Mouse (Mus musculus): ENCODE measurements at regions not wholly inside any gene's neighbourhood (a gene's known extent, or its start where the extent isn't known, plus 50 kb on each side); places are given as distances from the start of the nearest gene placed in this dataset.

DNA sequence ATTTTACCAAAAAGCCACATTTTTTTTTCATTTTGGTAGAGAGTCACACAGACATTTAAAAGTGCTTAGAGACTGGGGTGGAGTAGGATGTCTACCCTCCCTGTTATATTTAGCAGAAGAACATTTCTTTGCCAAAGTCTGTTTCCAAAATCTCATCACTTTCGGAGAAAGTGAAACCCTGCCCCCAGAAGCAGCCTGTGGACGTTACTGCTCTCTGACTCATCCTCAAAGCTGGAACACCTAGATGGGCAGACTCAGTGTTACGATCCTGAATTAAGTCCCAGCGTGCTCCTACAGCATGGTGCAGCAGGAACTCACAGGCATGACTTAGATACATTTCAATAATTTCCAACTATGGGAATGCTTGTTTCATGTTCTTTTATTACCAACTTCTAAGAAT lies 361.1 kb downstream of the Phkb start:
- no peaks in the 10 kb centered on the region for H3K27me3 ChIP-seq (ENCODE audit: insufficient read depth, low read length)
- no peak for DNase-seq (ENCODE audit: low spot score)
- no peak overlapping the region for H3K4me3 ChIP-seq (ENCODE audit: low read length)
- H3K4me2 ChIP-seq (ENCODE audit: low read depth, low read length): no peak overlapping the region
- TF ChIP-seq CTCF (IDR thresholded peaks at IDR 0.05; ENCODE audit: low read depth): no peak
- no peaks in the 10 kb centered on the region for H3K9me3 ChIP-seq (ENCODE audit: low read length)
- H3K9ac ChIP-seq (replicated peaks; ENCODE audit: low read length): no peak overlapping the region
- WGBS: 65% methylated on average over 4 of the region's 4 CpGs
- 0 out of 2 replicates have a peak, but pooled peaks cover 4% of the 10 kb centered on the region for H3K4me1 ChIP-seq (ENCODE audit: insufficient read depth, low read length)
- H3K27ac ChIP-seq: no peak overlapping the region
- ATAC-seq: no peak
- no peaks in the 10 kb centered on the region for H3K36me3 ChIP-seq (ENCODE audit: insufficient read depth, low read length)

DNA sequence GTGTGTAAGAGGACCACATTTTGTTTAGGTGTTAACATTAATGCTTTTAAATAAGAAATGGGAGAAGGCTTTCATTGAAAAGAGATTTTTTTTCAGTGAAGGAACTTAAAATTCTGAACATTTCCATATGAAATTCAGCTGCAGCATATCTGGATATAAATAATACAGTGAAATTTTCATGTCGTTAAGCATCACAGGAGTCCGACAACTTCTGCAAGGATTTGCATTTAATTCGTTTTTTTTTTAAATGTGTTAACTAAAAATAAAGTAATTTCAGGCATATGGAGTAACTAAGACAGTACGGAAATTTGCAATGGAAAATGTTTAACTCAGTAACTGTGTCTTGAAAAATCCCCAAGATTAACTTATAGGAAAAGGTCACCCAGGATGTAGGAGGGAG lies 351.5 kb downstream of the Phkb start:
- no peaks in the 10 kb centered on the region for H3K9me3 ChIP-seq (ENCODE audit: low read length)
- ATAC-seq (no peak), DNase-seq (ENCODE audit: low spot score) (no peak)
- no peak overlapping the region for H3K27ac ChIP-seq
- H3K4me1 ChIP-seq (ENCODE audit: insufficient read depth, low read length): no peaks in the 10 kb centered on the region
- no peaks in the 10 kb centered on the region for H3K27me3 ChIP-seq (ENCODE audit: insufficient read depth, low read length)
- TF ChIP-seq CTCF (IDR thresholded peaks at IDR 0.05; ENCODE audit: low read depth): no peak
- no peak overlapping the region for H3K9ac ChIP-seq (replicated peaks; ENCODE audit: low read length)
- 77% methylated on average over 4 of the region's 4 CpGs for WGBS
- no peaks in the 10 kb centered on the region for H3K36me3 ChIP-seq (ENCODE audit: insufficient read depth, low read length)
- H3K4me3 ChIP-seq (ENCODE audit: low read length): no peak overlapping the region
- no peak overlapping the region for H3K4me2 ChIP-seq (ENCODE audit: low read depth, low read length)

DNA sequence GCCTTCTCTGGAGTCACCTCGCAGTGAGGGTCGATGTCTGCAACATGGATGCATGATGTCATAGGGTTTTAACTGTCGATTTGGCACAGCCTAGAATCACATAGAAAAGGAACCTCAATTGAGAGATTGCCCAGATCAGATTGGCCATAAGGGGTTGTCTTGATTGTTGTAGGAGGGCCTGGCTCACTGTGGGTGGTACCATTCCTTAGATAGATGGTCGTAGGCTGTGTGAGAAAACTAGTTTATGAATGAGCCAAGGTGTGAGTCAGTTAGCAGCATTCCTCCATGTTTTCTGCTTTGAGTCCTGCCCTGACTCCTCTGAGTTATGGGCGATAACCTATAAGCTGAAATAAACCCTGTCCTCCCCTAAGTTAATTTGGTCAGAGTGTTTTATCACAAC lies 343.9 kb downstream of the Phkb start:
- Histone ChIP-seq H3K4me1 (ENCODE audit: insufficient read depth, low read length) (no peaks in the 10 kb centered on the region), H3K9me3 (ENCODE audit: low read length) (no peaks in the 10 kb centered on the region), H3K4me3 (ENCODE audit: low read length) (no peak overlapping the region), H3K27ac (no peak overlapping the region), H3K4me2 (ENCODE audit: low read depth, low read length) (no peak overlapping the region), H3K27me3 (ENCODE audit: insufficient read depth, low read length) (no peaks in the 10 kb centered on the region), H3K9ac (replicated peaks; ENCODE audit: low read length) (no peak overlapping the region), H3K36me3 (ENCODE audit: insufficient read depth, low read length) (no peaks in the 10 kb centered on the region)
- WGBS: 90% methylated on average over 5 of the region's 5 CpGs
- no peak for TF ChIP-seq CTCF (IDR thresholded peaks at IDR 0.05; ENCODE audit: low read depth)
- ATAC-seq (no peak), DNase-seq (ENCODE audit: low spot score) (no peak)

DNA sequence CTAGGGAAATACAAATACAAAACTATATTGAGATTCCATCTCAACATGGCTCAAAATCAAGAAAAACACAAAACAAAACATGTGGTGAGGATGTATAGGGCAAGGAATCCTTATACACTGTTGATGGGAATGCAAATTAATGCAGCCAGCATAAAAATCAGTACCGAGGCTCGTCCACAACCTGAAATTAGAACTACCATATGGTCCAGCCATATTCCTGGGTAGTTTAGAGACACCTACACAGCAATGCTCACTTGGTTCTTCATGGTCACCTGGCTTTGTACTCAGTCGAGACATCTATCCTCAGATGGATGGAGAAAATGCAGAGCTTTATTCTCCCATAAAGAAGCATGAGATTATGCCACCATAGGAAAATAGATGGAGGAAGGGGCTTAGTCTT lies 340.0 kb downstream of the Phkb start:
- Histone ChIP-seq H3K4me3 (ENCODE audit: low read length) (no peak overlapping the region), H3K27me3 (ENCODE audit: insufficient read depth, low read length) (no peaks in the 10 kb centered on the region), H3K4me2 (ENCODE audit: low read depth, low read length) (no peak overlapping the region), H3K9ac (replicated peaks; ENCODE audit: low read length) (no peak overlapping the region), H3K9me3 (ENCODE audit: low read length) (no peaks in the 10 kb centered on the region), H3K36me3 (ENCODE audit: insufficient read depth, low read length) (no peaks in the 10 kb centered on the region), H3K27ac (no peak overlapping the region), H3K4me1 (ENCODE audit: insufficient read depth, low read length) (no peaks in the 10 kb centered on the region)
- WGBS: 80% methylated on average over 3 of the region's 3 CpGs
- DNase-seq (ENCODE audit: low spot score) (no peak), ATAC-seq (no peak)
- no peak for TF ChIP-seq CTCF (IDR thresholded peaks at IDR 0.05; ENCODE audit: low read depth)

DNA sequence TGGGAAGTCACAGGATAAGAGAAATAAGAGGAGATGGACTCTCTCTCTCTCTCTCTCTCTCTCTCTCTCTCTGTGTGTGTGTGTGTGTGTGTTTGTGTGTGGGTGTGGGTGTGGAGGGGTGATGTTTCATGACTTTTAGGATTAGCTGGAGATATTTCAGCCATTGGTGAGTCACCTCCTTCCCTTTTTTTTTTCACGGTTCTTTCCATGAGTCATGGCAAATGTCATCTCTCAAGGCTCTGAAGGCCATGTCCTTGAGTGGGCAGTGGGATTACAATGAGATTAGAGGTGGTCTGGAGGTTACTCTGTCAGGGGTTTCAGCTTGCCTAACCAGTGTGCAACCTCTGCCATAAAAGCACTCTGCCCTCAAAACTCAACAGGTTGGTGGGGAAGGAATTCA lies 329.3 kb downstream of the Phkb start:
- no peaks in the 10 kb centered on the region for H3K27me3 ChIP-seq (ENCODE audit: insufficient read depth, low read length)
- ATAC-seq (no peak), DNase-seq (ENCODE audit: low spot score) (no peak)
- H3K36me3 ChIP-seq (ENCODE audit: insufficient read depth, low read length): no peaks in the 10 kb centered on the region
- H3K27ac ChIP-seq: no peak overlapping the region
- no peaks in the 10 kb centered on the region for H3K9me3 ChIP-seq (ENCODE audit: low read length)
- no peak for TF ChIP-seq CTCF (IDR thresholded peaks at IDR 0.05; ENCODE audit: low read depth)
- no peak overlapping the region for H3K4me2 ChIP-seq (ENCODE audit: low read depth, low read length)
- H3K9ac ChIP-seq (replicated peaks; ENCODE audit: low read length): no peak overlapping the region
- no peaks in the 10 kb centered on the region for H3K4me1 ChIP-seq (ENCODE audit: insufficient read depth, low read length)
- 92% methylated on average over 1 of the region's 1 CpGs for whole genome bisulfite sequencing
- no peak overlapping the region for H3K4me3 ChIP-seq (ENCODE audit: low read length)

DNA sequence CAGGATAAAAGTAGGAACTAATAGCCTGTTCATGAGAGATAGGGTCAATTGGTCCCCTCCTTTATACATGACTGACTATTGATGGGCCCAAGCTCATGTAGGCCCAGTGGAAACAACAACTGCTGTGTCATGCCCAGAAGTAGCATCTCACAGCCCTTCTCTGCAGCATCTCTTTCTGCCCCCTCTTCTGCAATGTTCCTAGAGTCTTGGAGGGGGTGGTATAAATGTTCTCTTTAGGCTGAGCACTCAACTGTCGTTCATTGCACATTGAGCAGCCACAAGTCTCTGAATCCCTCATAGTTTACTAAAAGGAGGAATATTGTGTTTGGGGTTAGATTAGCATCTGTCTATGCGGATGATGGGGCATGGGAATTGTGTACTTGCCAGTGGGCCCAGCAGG lies 324.1 kb downstream of the Phkb start:
- Histone ChIP-seq H3K9me3 (ENCODE audit: low read length) (no peaks in the 10 kb centered on the region), H3K36me3 (ENCODE audit: insufficient read depth, low read length) (no peaks in the 10 kb centered on the region), H3K27me3 (ENCODE audit: insufficient read depth, low read length) (no peaks in the 10 kb centered on the region), H3K27ac (no peak overlapping the region), H3K9ac (replicated peaks; ENCODE audit: low read length) (no peak overlapping the region), H3K4me3 (ENCODE audit: low read length) (no peak overlapping the region), H3K4me1 (ENCODE audit: insufficient read depth, low read length) (no peaks in the 10 kb centered on the region), H3K4me2 (ENCODE audit: low read depth, low read length) (no peak overlapping the region)
- DNase-seq (ENCODE audit: low spot score) (no peak), ATAC-seq (no peak)
- WGBS: 67% methylated on average over 2 of the region's 2 CpGs
- TF ChIP-seq CTCF (IDR thresholded peaks at IDR 0.05; ENCODE audit: low read depth): no peak

DNA sequence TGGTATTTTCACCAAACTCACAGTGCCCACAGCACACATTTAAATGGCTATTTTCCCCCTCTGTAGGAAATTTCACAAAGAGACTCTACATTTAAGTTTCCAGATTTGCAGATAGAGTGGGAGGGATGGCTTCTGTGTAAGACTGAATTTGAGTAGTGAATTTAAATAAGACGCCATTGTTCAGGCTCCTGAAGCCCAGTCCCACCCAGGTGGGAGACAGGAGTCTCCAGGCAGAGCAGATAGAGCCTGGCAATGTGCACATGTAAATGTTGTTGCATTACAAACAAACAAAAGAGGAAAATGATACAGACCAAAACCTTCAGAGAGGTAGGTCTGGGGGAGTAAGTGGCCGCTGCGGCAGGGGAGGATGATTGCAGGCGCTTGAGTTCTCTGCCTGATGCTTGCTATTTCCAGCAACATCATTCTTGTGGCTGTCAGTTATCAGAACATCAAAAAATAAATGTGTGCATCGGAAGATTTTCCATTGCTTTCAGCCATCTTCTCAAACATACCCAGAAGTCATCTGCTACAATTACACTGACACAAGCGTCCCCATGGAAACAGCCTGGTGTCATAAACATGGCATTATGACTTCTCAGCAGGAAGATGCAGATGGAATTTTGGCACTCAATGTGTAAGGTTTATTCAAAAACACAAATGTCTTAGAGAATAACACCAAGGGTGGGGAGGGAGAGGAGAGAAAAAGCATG lies 318.5 kb downstream of the Phkb start:
- no peak for ATAC-seq
- WGBS: 64% methylated on average over 6 of the region's 6 CpGs

More for the DNA sequence above, 318.5 kb downstream of the Phkb start:
- H3K9ac ChIP-seq (replicated peaks; ENCODE audit: low read length): no peak overlapping the region
- H3K9me3 ChIP-seq (ENCODE audit: low read length): no peaks in the 10 kb centered on the region
- no peak overlapping the region for H3K4me2 ChIP-seq (ENCODE audit: low read depth, low read length)
- no peaks in the 10 kb centered on the region for H3K36me3 ChIP-seq (ENCODE audit: insufficient read depth, low read length)
- no peak overlapping the region for H3K4me3 ChIP-seq (ENCODE audit: low read length)
- H3K4me1 ChIP-seq (ENCODE audit: insufficient read depth, low read length): no peaks in the 10 kb centered on the region
- no peak overlapping the region; the same call in 1 of the 2 replicates for H3K27ac ChIP-seq
- no peak for TF ChIP-seq CTCF (IDR thresholded peaks at IDR 0.05; ENCODE audit: low read depth)
- peak; percentile 56 for DNase-seq (ENCODE audit: low spot score)
- H3K27me3 ChIP-seq (ENCODE audit: insufficient read depth, low read length): no peaks in the 10 kb centered on the region

Data from hindbrain, postnatal 0 days (tissue).